Mouse (Mus musculus): ENCODE measurements around the gene Rhd. TPM values are rescaled to one million over a fixed set of nuclear protein-coding genes. Genes with fewer than 3 reads are reported as not detected.
"Not testable (repeated sequence)": the region's sequence is repeated elsewhere in the genome, so short reads cannot be mapped to it uniquely, and the experiment has no call there.

The Rhd gene
- 18.4 and 39.4 TPM in 2 replicates for polyA plus RNA-seq (2015; fragmentation: Nextera tagmentation; extraction: Ambion mirVana)

GRCm38 (mm10) chr4:134863937-134864729 is at the start of gene Rhd:
Gene Rhd (plus strand): TSS chr4:134864536.
- no peak within 1 kb of the TSS for H3K4me2 ChIP-seq
- H3K9me3 ChIP-seq, result no peaks in the 10 kb centered on the region
- no peak within 1 kb of the TSS for H3K9ac ChIP-seq
- H3K4me1 ChIP-seq, result no peaks in the 10 kb centered on the region
- 67% methylated on average over 14 of the region's 14 CpGs for WGBS
- no peak within 1 kb of the TSS for H3K27ac ChIP-seq
- no peaks in the 10 kb centered on the region for H3K36me3 ChIP-seq
- H3K27me3 ChIP-seq (replicated peaks), result 0 out of 2 replicates have a peak, but pooled peaks cover under 1% of the 10 kb centered on the region
- peak; percentile 76; the same call in 1 of the 2 replicates for ATAC-seq (ENCODE audit: insufficient read depth, low FRiP score, low read depth)
- H3K4me3 ChIP-seq (replicated peaks), result 0 out of 2 replicates have a peak within 1 kb of the TSS, but pooled peaks have one; percentile 6

GRCm38 (mm10) chr4:134817706-134818105 is 46.6 kb upstream of the Rhd start:
- no peaks in the 10 kb centered on the region for H3K36me3 ChIP-seq
- H3K4me2 ChIP-seq, result no peak overlapping the region
- 0 out of 2 replicates have a peak, but pooled peaks cover 5% of the 10 kb centered on the region for H3K4me1 ChIP-seq
- no peaks in the 10 kb centered on the region for H3K27me3 ChIP-seq (replicated peaks)
- ATAC-seq (ENCODE audit: insufficient read depth, low FRiP score, low read depth), result no peak
- no peak overlapping the region for H3K9ac ChIP-seq
- H3K4me3 ChIP-seq (replicated peaks), result no peak overlapping the region
- no peak overlapping the region for H3K27ac ChIP-seq
- 85% methylated on average over 4 of the region's 4 CpGs for WGBS
- no peaks in the 10 kb centered on the region for H3K9me3 ChIP-seq

GRCm38 (mm10) chr4:134821061-134821460 is 43.3 kb upstream of the Rhd start:
- no peak overlapping the region for H3K4me3 ChIP-seq (replicated peaks)
- H3K27ac ChIP-seq, result 0 out of 2 replicates have a peak overlapping the region, but pooled peaks have one; percentile 48
- no peak overlapping the region; the same call in 1 of the 2 replicates for H3K9ac ChIP-seq
- no peak for ATAC-seq (ENCODE audit: insufficient read depth, low FRiP score, low read depth)
- 46% methylated on average over 1 of the region's 1 CpGs for WGBS
- H3K4me1 ChIP-seq, result 0 out of 2 replicates have a peak, but pooled peaks cover 9% of the 10 kb centered on the region
- H3K4me2 ChIP-seq, result no peak overlapping the region
- H3K9me3 ChIP-seq, result no peaks in the 10 kb centered on the region
- H3K36me3 ChIP-seq, result no peaks in the 10 kb centered on the region; the same call in 1 of the 2 replicates
- no peaks in the 10 kb centered on the region for H3K27me3 ChIP-seq (replicated peaks)

- Histone ChIP-seq H3K27me3 (replicated peaks) (no peaks in the 10 kb centered on the region), H3K4me3 (replicated peaks) (no peak overlapping the region), H3K9ac (no peak overlapping the region), H3K4me1 (0 out of 2 replicates have a peak, but pooled peaks cover 9% of the 10 kb centered on the region), H3K4me2 (no peak overlapping the region), H3K27ac (peak overlapping the region; percentile 64), H3K36me3 (peaks cover 10% of the 10 kb centered on the region), H3K9me3 (no peaks in the 10 kb centered on the region)
- ATAC-seq (ENCODE audit: insufficient read depth, low FRiP score, low read depth), result no peak; the same call in 1 of the 2 replicates
- WGBS, result 48% methylated on average over 2 of the region's 2 CpGs
These were observed 40.8 kb upstream of the Rhd start for GRCm38 (mm10) chr4:134823560-134823959.

- not testable (repeated sequence) for H3K4me1 ChIP-seq; H3K27ac ChIP-seq; H3K9me3 ChIP-seq; H3K27me3 ChIP-seq (replicated peaks); ATAC-seq (ENCODE audit: insufficient read depth, low FRiP score, low read depth); H3K4me2 ChIP-seq; H3K4me3 ChIP-seq (replicated peaks); H3K9ac ChIP-seq
- H3K36me3 ChIP-seq, result peaks cover 18% of the 10 kb centered on the region
- WGBS, result 95% methylated on average over 11 of the region's 11 CpGs
These were observed 38.5 kb upstream of the Rhd start for GRCm38 (mm10) chr4:134825864-134826263.

GRCm38 (mm10) chr4:134826348-134826747 is 38.0 kb upstream of the Rhd start:
- no peak overlapping the region for H3K9ac ChIP-seq
- H3K4me1 ChIP-seq, result 0 out of 2 replicates have a peak, but pooled peaks cover 8% of the 10 kb centered on the region
- no peak overlapping the region for H3K27ac ChIP-seq
- no peaks in the 10 kb centered on the region for H3K9me3 ChIP-seq
- H3K4me2 ChIP-seq, result no peak overlapping the region
- ATAC-seq (ENCODE audit: insufficient read depth, low FRiP score, low read depth), result no peak
- H3K27me3 ChIP-seq (replicated peaks), result no peaks in the 10 kb centered on the region
- H3K36me3 ChIP-seq, result peaks cover 21% of the 10 kb centered on the region
- no peak overlapping the region for H3K4me3 ChIP-seq (replicated peaks)

GRCm38 (mm10) chr4:134827806-134828205 is 36.5 kb upstream of the Rhd start:
- no peak for ATAC-seq (ENCODE audit: insufficient read depth, low FRiP score, low read depth)
- Histone ChIP-seq H3K27ac (no peak overlapping the region), H3K9me3 (no peaks in the 10 kb centered on the region), H3K36me3 (peaks cover 22% of the 10 kb centered on the region), H3K4me1 (0 out of 2 replicates have a peak, but pooled peaks cover 4% of the 10 kb centered on the region), H3K4me2 (no peak overlapping the region), H3K9ac (no peak overlapping the region), H3K27me3 (replicated peaks) (no peaks in the 10 kb centered on the region), H3K4me3 (replicated peaks) (no peak overlapping the region)
- WGBS, result 79% methylated on average over 11 of the region's 11 CpGs

GRCm38 (mm10) chr4:134831934-134832333 is 32.4 kb upstream of the Rhd start:
- Histone ChIP-seq H3K4me1 (no peaks in the 10 kb centered on the region), H3K9me3 (no peaks in the 10 kb centered on the region), H3K27me3 (replicated peaks) (no peaks in the 10 kb centered on the region), H3K4me2 (no peak overlapping the region), H3K27ac (no peak overlapping the region), H3K9ac (no peak overlapping the region), H3K4me3 (replicated peaks) (no peak overlapping the region), H3K36me3 (peaks cover 17% of the 10 kb centered on the region)
- WGBS, result 83% methylated on average over 3 of the region's 3 CpGs
- ATAC-seq (ENCODE audit: insufficient read depth, low FRiP score, low read depth), result no peak

- Histone ChIP-seq H3K4me2 (no peak overlapping the region), H3K27ac (no peak overlapping the region), H3K27me3 (replicated peaks) (no peaks in the 10 kb centered on the region), H3K4me3 (replicated peaks) (no peak overlapping the region), H3K9me3 (no peaks in the 10 kb centered on the region), H3K9ac (no peak overlapping the region), H3K4me1 (no peaks in the 10 kb centered on the region), H3K36me3 (peaks cover 7% of the 10 kb centered on the region; the same call in 1 of the 2 replicates)
- ATAC-seq (ENCODE audit: insufficient read depth, low FRiP score, low read depth), result no peak
- 85% methylated on average over 4 of the region's 4 CpGs for WGBS
These were observed 28.9 kb upstream of the Rhd start for GRCm38 (mm10) chr4:134835486-134835885.

- ATAC-seq (ENCODE audit: insufficient read depth, low FRiP score, low read depth), result no peak
- no peaks in the 10 kb centered on the region for H3K36me3 ChIP-seq
- 20% methylated on average over 1 of the region's 1 CpGs for WGBS
- H3K27me3 ChIP-seq (replicated peaks), result no peaks in the 10 kb centered on the region
- no peak overlapping the region for H3K27ac ChIP-seq
- H3K4me1 ChIP-seq, result no peaks in the 10 kb centered on the region
- H3K9ac ChIP-seq, result no peak overlapping the region
- no peak overlapping the region for H3K4me2 ChIP-seq
- no peak overlapping the region for H3K4me3 ChIP-seq (replicated peaks)
- no peaks in the 10 kb centered on the region for H3K9me3 ChIP-seq
These were observed 26.1 kb upstream of the Rhd start for GRCm38 (mm10) chr4:134838221-134838620.

GRCm38 (mm10) chr4:134838706-134839105 is 25.6 kb upstream of the Rhd start:
- not testable (repeated sequence) for H3K9me3 ChIP-seq; ATAC-seq (ENCODE audit: insufficient read depth, low FRiP score, low read depth); H3K4me1 ChIP-seq; H3K27ac ChIP-seq; H3K4me3 ChIP-seq (replicated peaks); H3K9ac ChIP-seq; H3K36me3 ChIP-seq; H3K27me3 ChIP-seq (replicated peaks); H3K4me2 ChIP-seq
- WGBS, result 80% methylated on average over 3 of the region's 3 CpGs

- 88% methylated on average over 1 of the region's 1 CpGs for WGBS
- no peak overlapping the region for H3K4me2 ChIP-seq
- no peak overlapping the region for H3K27ac ChIP-seq
- H3K36me3 ChIP-seq, result no peaks in the 10 kb centered on the region
- H3K4me1 ChIP-seq, result no peaks in the 10 kb centered on the region
- no peak for ATAC-seq (ENCODE audit: insufficient read depth, low FRiP score, low read depth)
- no peaks in the 10 kb centered on the region for H3K9me3 ChIP-seq
- H3K4me3 ChIP-seq (replicated peaks), result no peak overlapping the region
- H3K9ac ChIP-seq, result no peak overlapping the region
- no peaks in the 10 kb centered on the region for H3K27me3 ChIP-seq (replicated peaks)
These were observed 24.1 kb upstream of the Rhd start for GRCm38 (mm10) chr4:134840231-134840630.
